Mouse (Mus musculus) right cerebral cortex, postnatal 14 days (tissue): ENCODE results near the gene Robo2.
"Not testable (repeated sequence)": the region's sequence is repeated elsewhere in the genome, so short reads cannot be mapped to it uniquely, and the experiment has no call there.

ENCODE experiments used
- DNase-seq: peaks from one replicate; pipeline ENCODE4 v3.0.0; 2022

Gene Robo2

GRCm38 (mm10) chr16:74200024-74200703, 211.5 kb downstream of the Robo2 start:
- DNase-seq: no peak

- no peak for DNase-seq
Measured at GRCm38 (mm10) chr16:74192979-74193554, 218.6 kb downstream of the Robo2 start.

DNA sequence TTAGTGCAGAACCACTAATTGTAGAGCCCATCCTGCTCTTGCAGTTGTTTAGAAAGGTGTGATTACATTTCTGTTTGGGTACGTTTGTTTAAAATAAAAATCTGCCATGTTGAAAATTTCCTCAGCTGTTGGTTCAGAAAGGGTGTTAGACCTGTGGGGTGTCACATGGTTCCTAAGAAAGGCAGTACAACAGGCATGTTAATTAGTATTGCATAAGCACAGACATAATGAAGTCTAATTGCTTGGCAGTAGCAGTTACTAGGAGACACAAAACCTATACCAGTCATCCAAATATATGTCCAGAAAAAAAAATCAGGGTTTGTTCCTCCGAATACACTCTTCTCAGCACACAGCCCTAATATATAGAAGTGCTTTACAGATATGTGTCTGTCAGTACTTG, 220.0 kb downstream of the Robo2 start:
- no peak for DNase-seq

GRCm38 (mm10) chr16:74182509-74183113, 229.0 kb downstream of the Robo2 start:
- peak; percentile 23 for DNase-seq

- DNase-seq: no peak
Measured at GRCm38 (mm10) chr16:74172673-74173072, 239.0 kb downstream of the Robo2 start.

- no peak for DNase-seq
Measured at GRCm38 (mm10) chr16:74169642-74170041, 242.0 kb downstream of the Robo2 start.

DNA sequence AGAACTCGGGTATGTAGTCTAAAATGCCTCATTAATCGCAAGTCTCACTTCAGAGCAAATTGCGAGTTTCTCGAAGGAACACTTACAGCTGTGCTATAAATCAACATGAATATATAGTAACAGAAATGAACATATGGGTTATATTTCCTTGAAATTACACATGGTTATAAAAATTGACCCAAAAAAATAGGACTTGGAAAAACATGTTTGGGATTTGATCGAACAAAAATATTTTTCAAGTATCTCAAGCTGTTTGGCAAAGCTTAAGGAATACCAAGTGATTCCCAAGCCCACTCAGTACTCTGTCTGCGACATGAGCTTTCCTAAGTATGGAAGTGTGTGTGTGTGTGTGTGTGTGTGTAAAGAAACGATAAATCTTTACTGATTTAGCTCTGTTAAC, 242.5 kb downstream of the Robo2 start:
- DNase-seq: no peak

- no peak for DNase-seq
Measured at GRCm38 (mm10) chr16:74167832-74168231, 243.8 kb downstream of the Robo2 start.

- no peak for DNase-seq
Measured at GRCm38 (mm10) chr16:74162041-74162440, 249.6 kb downstream of the Robo2 start.

DNA sequence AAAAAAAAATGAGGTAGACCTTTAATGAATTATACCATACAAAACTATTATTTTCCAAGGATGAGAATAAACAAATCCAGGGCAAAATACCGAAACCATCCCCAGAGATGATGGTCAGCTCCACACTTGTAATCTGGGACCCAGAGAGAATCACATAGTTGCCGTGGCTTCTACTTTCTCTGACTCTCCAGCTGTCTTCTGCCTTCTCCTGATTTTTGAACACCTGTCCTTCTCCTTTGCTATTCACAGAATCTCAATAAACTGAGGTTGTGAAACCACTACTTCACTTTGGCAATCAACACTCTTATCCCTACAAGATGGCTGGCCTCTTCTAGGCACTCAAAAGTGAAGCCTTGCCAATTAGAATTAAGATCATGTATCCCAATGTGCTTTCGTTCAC, 252.4 kb downstream of the Robo2 start:
- no peak for DNase-seq

DNA sequence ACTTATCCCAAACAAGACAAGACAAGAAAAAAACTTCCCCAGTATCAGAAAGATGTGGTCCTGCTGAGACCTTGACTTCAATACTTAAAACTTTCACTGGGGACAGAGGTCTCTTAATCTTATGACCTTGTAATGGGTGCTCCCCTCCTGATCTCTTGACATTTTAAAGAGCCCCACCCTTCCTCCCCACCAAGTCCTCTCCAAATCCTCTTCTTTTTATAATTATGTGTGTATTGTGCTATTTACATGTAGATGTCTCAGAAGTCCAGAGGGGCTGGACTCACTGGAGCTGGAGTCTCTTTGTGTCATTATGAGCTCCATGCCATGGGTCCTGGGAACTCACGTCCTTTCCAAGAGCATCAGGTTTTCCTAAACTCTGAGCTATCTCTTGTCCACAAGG, 275.4 kb downstream of the Robo2 start:
- no peak for DNase-seq

DNA sequence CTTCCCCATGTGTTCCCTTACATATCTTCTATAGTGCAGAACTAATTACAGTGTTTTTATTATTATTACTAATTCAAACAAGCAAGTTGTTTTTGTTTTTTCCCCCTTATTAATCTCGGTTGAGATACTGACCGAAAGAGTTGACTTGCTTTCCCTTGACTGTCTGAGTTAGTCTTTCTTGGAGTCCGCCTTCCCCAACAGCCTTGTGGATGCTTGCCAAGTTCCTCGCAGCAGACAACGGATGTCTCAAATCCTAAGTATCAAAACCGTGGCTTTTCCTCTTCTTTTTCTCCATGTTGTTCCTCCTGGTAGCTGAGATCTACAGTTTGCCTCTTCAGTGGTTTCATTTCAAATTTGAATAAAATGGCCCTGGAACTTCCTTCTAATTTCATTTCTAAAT, 278.8 kb downstream of the Robo2 start:
- DNase-seq: peak; percentile 20

- DNase-seq: no peak
Measured at GRCm38 (mm10) chr16:74131370-74131769, 280.3 kb downstream of the Robo2 start.

GRCm38 (mm10) chr16:74128443-74128983, 283.1 kb downstream of the Robo2 start:
- no peak for DNase-seq

- DNase-seq: no peak
Measured at GRCm38 (mm10) chr16:74113155-74113554, 298.5 kb downstream of the Robo2 start.

GRCm38 (mm10) chr16:74111101-74111500, 300.5 kb downstream of the Robo2 start:
- DNase-seq: no peak

- not testable (repeated sequence) for DNase-seq
Measured at GRCm38 (mm10) chr16:74104449-74104848, 307.2 kb downstream of the Robo2 start.

GRCm38 (mm10) chr16:74092997-74093801, 318.4 kb downstream of the Robo2 start:
- no peak for DNase-seq

DNA sequence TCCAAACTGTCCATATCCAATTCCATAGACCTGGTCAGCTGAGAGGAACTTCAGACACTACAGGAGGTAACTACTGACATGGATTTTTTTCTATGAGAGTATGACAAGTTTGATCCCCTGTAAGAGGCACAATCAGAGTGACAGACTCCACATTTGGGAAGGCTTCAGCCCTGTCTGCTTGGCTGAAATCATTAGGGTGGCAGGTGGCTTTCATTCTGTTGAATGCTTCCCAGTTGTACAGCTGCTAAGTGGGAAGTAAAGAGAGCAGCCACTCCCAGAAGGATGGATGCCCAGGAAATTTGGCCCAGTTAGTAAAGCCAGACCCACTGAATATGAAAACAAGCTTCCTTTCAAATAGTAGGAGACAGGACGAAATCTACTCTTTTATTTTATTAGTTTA, 321.7 kb downstream of the Robo2 start:
- no peak for DNase-seq

GRCm38 (mm10) chr16:74084188-74084587, 327.4 kb downstream of the Robo2 start:
- DNase-seq: no peak

DNA sequence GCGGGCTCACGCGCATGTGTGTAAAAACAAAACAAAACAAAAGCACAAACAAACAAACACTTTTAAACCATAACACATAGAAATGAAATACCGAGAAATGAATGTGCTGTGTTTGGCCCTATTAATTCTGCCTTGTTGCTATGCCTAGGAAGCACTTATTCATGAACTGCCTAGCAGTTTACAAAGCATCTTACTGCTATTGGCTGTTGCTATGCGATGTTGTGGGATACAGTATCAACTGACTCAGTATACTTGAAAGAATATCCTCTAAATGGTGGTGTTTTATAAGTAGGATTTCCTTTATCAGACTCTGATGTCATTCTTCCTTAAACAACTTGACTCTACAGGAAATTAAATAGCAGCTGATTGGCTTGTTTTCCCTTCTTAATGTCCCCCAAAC, 339.0 kb downstream of the Robo2 start:
- no peak for DNase-seq

DNA sequence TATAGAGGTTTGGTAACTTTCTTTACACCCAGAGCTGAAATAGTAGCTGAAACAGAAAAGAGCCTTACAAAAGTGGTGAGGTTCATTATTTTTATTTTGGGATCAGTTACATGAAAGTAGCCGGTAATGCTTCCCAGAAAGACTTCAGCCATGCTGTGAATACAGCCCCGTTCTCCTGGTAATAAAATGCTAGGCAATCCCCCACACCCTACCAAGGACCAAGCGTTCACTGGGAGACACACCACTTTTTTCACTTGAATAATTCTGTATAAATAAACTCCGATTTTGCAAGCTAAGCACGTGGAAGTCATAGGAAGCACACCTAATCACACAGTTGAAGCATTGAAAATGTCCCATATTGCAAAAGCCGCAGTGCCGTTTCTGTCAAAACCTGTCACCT, 341.0 kb downstream of the Robo2 start:
- DNase-seq: no peak

- no peak for DNase-seq
Measured at GRCm38 (mm10) chr16:74065958-74066357, 345.7 kb downstream of the Robo2 start.
